Mouse (Mus musculus): Measurements from ENCODE around the gene Olfr1357. TPM values are rescaled to one million over a fixed set of nuclear protein-coding genes. Genes with fewer than 3 reads are reported as not detected.

Olfr1357 gene
- polyA plus RNA-seq, 2 experiments, result not detected

DNA sequence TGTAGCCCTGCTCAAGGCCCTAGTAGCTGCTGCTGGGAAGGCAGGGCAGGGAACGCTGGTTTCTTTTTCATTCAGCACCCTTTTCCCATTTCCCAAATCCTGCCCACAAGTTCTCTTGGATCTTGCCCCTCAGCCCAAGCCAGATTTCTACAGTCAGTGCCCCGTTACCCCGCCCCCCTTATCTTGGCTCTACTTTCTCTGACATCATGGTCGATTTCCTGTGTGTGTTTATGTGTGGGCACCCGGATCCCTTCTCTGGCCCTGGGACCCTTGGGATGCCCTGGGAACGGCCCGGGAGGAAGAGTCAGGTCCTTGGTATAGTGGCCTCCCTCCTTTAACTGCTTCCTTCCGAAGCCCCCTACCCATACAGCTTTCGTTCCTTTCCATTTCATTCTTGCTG lies 27.1 kb downstream of the Olfr1357 start:
- ATAC-seq (ENCODE audit: insufficient read depth) (no peak), DNase-seq (ENCODE audit: low read depth in 3 of 3, low spot score in 3 of 3) (no peak)
- Histone ChIP-seq H3K9ac (replicated peaks) (no peak overlapping the region), H3K4me1 (replicated peaks; ENCODE audit: control insufficient read depth in 2 of 2, insufficient read depth in 2 of 2, low read length in 1 of 2) (0 out of 4 replicates have a peak, but pooled peaks cover 0 to 2% of the 10 kb centered on the region in 2 experiments), H3K36me3 (replicated peaks; ENCODE audit: control insufficient read depth, insufficient read depth, low read depth) (no peaks in the 10 kb centered on the region), H3K9me3 (ENCODE audit: control insufficient read depth, low read length) (no peaks in the 10 kb centered on the region), H3K27me3 (ENCODE audit: control insufficient read depth, insufficient read depth, low read length) (peaks cover 30% of the 10 kb centered on the region), H3K4me3 (ENCODE audit: insufficient read depth in 1 of 2, low read depth in 2 of 2, low read length in 2 of 2) (peak overlapping the region; percentile 22 to 43; a peak in 3 of 4 replicates), H3K27ac (no peak overlapping the region), H3K4me2 (ENCODE audit: low read depth) (peak overlapping the region; percentile 42; the same call in 1 of the 2 replicates)
- 20% methylated on average over 9 of the region's 9 CpGs for WGBS (ENCODE audit: insufficient replicate concordance)
- TF ChIP-seq EP300 (IDR thresholded peaks at IDR 0.05; ENCODE audit: low read depth) (no peak), CTCF (IDR thresholded peaks at IDR 0.05; ENCODE audit: low read depth) (no peak)

GRCm38 (mm10) chr10:78589901-78590300 lies 28.0 kb downstream of the Olfr1357 start:
- Histone ChIP-seq H3K9ac (replicated peaks) (no peak overlapping the region), H3K36me3 (replicated peaks; ENCODE audit: control insufficient read depth, insufficient read depth, low read depth) (no peaks in the 10 kb centered on the region), H3K4me2 (ENCODE audit: low read depth) (no peak overlapping the region), H3K4me3 (ENCODE audit: insufficient read depth in 1 of 2, low read depth in 2 of 2, low read length in 2 of 2) (no peak overlapping the region), H3K4me1 (replicated peaks; ENCODE audit: control insufficient read depth in 2 of 2, insufficient read depth in 2 of 2, low read length in 1 of 2) (0 out of 4 replicates have a peak, but pooled peaks cover 0 to 2% of the 10 kb centered on the region in 2 experiments), H3K27ac (no peak overlapping the region), H3K9me3 (ENCODE audit: control insufficient read depth, low read length) (no peaks in the 10 kb centered on the region), H3K27me3 (ENCODE audit: control insufficient read depth, insufficient read depth, low read length) (peaks cover 30% of the 10 kb centered on the region)
- DNase-seq (ENCODE audit: low read depth in 3 of 3, low spot score in 3 of 3) (no peak), ATAC-seq (ENCODE audit: insufficient read depth) (no peak)
- TF ChIP-seq CTCF (IDR thresholded peaks at IDR 0.05; ENCODE audit: low read depth), result no peak
- no peak for TF ChIP-seq EP300 (IDR thresholded peaks at IDR 0.05; ENCODE audit: low read depth)
- WGBS (ENCODE audit: insufficient replicate concordance), result 66% methylated on average over 8 of the region's 8 CpGs

DNA sequence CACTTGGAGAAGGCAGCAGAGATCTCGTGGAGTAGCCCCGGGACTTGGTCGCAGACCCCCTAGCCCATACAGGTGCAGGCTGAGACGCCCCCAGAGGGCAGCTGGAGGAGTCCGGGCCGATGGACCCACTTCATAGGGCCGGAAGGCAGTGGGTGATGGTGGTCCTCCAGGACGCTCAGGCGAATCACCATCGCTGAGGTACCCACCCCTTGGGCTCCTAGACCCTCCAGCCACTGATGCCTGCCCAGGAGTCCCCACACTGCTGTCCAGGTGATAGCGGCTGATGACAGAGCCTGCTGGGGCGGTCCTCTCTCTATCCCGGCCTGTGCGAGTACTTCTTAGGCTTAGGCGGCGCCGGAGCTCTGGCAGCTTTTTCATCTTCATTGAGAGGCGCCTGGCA lies 28.6 kb downstream of the Olfr1357 start:
- no peak for ATAC-seq (ENCODE audit: insufficient read depth)
- no peak overlapping the region for H3K27ac ChIP-seq
- H3K9ac ChIP-seq (replicated peaks), result no peak overlapping the region
- H3K4me3 ChIP-seq (ENCODE audit: insufficient read depth in 1 of 2, low read depth in 2 of 2, low read length in 2 of 2), result no peak overlapping the region
- DNase-seq (ENCODE audit: low read depth in 3 of 3, low spot score in 3 of 3), result no peak
- 80% methylated on average over 18 of the region's 18 CpGs for WGBS (ENCODE audit: insufficient replicate concordance)
- no peak for TF ChIP-seq EP300 (IDR thresholded peaks at IDR 0.05; ENCODE audit: low read depth)
- no peak for TF ChIP-seq CTCF (IDR thresholded peaks at IDR 0.05; ENCODE audit: low read depth)
- peaks cover 30% of the 10 kb centered on the region for H3K27me3 ChIP-seq (ENCODE audit: control insufficient read depth, insufficient read depth, low read length)
- H3K4me1 ChIP-seq (replicated peaks; ENCODE audit: control insufficient read depth in 2 of 2, insufficient read depth in 2 of 2, low read length in 1 of 2), result 0 out of 4 replicates have a peak, but pooled peaks cover 0 to 2% of the 10 kb centered on the region in 2 experiments
- no peaks in the 10 kb centered on the region for H3K9me3 ChIP-seq (ENCODE audit: control insufficient read depth, low read length)
- no peaks in the 10 kb centered on the region for H3K36me3 ChIP-seq (replicated peaks; ENCODE audit: control insufficient read depth, insufficient read depth, low read depth)
- H3K4me2 ChIP-seq (ENCODE audit: low read depth), result no peak overlapping the region

- TF ChIP-seq EP300 (IDR thresholded peaks at IDR 0.05; ENCODE audit: low read depth) (no peak), CTCF (IDR thresholded peaks at IDR 0.05; ENCODE audit: low read depth) (no peak)
- Histone ChIP-seq H3K27me3 (ENCODE audit: control insufficient read depth, insufficient read depth, low read length) (peaks cover 7% of the 10 kb centered on the region), H3K4me1 (replicated peaks; ENCODE audit: control insufficient read depth in 2 of 2, insufficient read depth in 2 of 2, low read length in 1 of 2) (no peaks in the 10 kb centered on the region), H3K4me3 (ENCODE audit: insufficient read depth in 1 of 2, low read depth in 2 of 2, low read length in 2 of 2) (no peak overlapping the region), H3K27ac (no peak overlapping the region), H3K9ac (replicated peaks) (no peak overlapping the region), H3K4me2 (ENCODE audit: low read depth) (no peak overlapping the region), H3K9me3 (ENCODE audit: control insufficient read depth, low read length) (no peaks in the 10 kb centered on the region), H3K36me3 (replicated peaks; ENCODE audit: control insufficient read depth, insufficient read depth, low read depth) (no peaks in the 10 kb centered on the region; the same call in 1 of the 2 replicates)
- DNase-seq (ENCODE audit: low read depth in 3 of 3, low spot score in 3 of 3), result no peak
- ATAC-seq (ENCODE audit: insufficient read depth), result no peak
- 83% methylated on average over 13 of the region's 13 CpGs for WGBS (ENCODE audit: insufficient replicate concordance)
Measured at GRCm38 (mm10) chr10:78586026-78586425, 31.8 kb downstream of the Olfr1357 start.

DNA sequence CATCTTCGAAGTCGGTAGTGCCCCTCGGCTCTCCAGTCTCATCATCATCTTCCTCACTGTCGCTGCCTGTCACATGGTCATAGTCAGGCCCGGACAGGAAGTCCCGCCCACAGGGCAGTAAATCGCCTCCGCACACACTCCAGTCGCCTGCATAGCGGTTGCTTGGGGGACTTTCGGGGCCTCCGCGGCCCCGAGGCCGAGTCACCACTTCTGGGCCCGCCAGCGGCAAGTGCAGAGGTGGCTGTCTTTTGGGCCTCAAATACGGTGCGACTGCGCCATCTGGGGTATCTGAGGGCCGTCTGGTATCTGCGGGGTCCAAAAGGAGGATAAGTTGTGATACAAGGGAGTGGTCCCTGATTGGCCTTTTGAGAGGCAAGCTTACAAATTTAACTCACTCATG lies 32.3 kb downstream of the Olfr1357 start:
- Histone ChIP-seq H3K4me1 (replicated peaks; ENCODE audit: control insufficient read depth in 2 of 2, insufficient read depth in 2 of 2, low read length in 1 of 2) (no peaks in the 10 kb centered on the region), H3K4me3 (ENCODE audit: insufficient read depth in 1 of 2, low read depth in 2 of 2, low read length in 2 of 2) (no peak overlapping the region), H3K9me3 (ENCODE audit: control insufficient read depth, low read length) (no peaks in the 10 kb centered on the region), H3K27me3 (ENCODE audit: control insufficient read depth, insufficient read depth, low read length) (peaks cover 3% of the 10 kb centered on the region), H3K27ac (no peak overlapping the region), H3K4me2 (ENCODE audit: low read depth) (no peak overlapping the region), H3K36me3 (replicated peaks; ENCODE audit: control insufficient read depth, insufficient read depth, low read depth) (no peaks in the 10 kb centered on the region; the same call in 1 of the 2 replicates), H3K9ac (replicated peaks) (no peak overlapping the region)
- DNase-seq (ENCODE audit: low read depth in 3 of 3, low spot score in 3 of 3) (no peak), ATAC-seq (ENCODE audit: insufficient read depth) (no peak)
- 80% methylated on average over 22 of the region's 22 CpGs for WGBS (ENCODE audit: insufficient replicate concordance)
- no peak for TF ChIP-seq EP300 (IDR thresholded peaks at IDR 0.05; ENCODE audit: low read depth)
- no peak for TF ChIP-seq CTCF (IDR thresholded peaks at IDR 0.05; ENCODE audit: low read depth)
